Mouse (Mus musculus) stomach, embryonic 16.5 days (tissue): ENCODE measurements around the gene Rimbp2. TPM values are rescaled to one million over a fixed set of nuclear protein-coding genes. Genes with fewer than 3 reads are reported as not detected.

ENCODE experiments used
- ATAC-seq: fragments of 200-750 bp; cut with Nextera tagmentation; 2 replicates; pipeline ENCODE4 v1.8.0; 2017; ENCODE audit warnings: moderate number of reproducible peaks, moderate TSS enrichment; ENCODE audit not compliant: insufficient read depth, low FRiP score
- H3K27ac ChIP-seq: fragments of 300-500 bp; sonication (generic); 2 replicates; pipeline ENCODE4 v1.5.1; 2014; ENCODE audit warnings: low read length
- H3K27me3 ChIP-seq: fragments of 300-500 bp; sonication (generic); 2 replicates; pipeline ENCODE4 v1.6.1; 2014; ENCODE audit warnings: low read length, control low read depth, mixed read lengths; ENCODE audit not compliant: control insufficient read depth, insufficient read depth
- H3K36me3 ChIP-seq: fragments of 300-500 bp; sonication (generic); 2 replicates; pipeline ENCODE4 v1.6.1; 2014; ENCODE audit warnings: low read length; ENCODE audit not compliant: control insufficient read depth, insufficient read depth
- H3K4me1 ChIP-seq: fragments of 300-500 bp; sonication (generic); 2 replicates; pipeline ENCODE4 v1.6.1; 2014; ENCODE audit warnings: low read length, control low read depth, mixed read lengths; ENCODE audit not compliant: control insufficient read depth, insufficient read depth
- H3K4me2 ChIP-seq: fragments of 300-500 bp; sonication (generic); 2 replicates; pipeline ENCODE4 v1.6.1; 2014; ENCODE audit warnings: low read depth, low read length, mixed read lengths
- H3K4me3 ChIP-seq: fragments of 300-500 bp; sonication (generic); replicated peaks from 2 replicates; pipeline ENCODE4 v1.5.1; 2014; ENCODE audit warnings: mild to moderate bottlenecking, low read length
- H3K9ac ChIP-seq: fragments of 300-500 bp; sonication (generic); 2 replicates; pipeline ENCODE4 v1.6.1; 2014; ENCODE audit warnings: low read length
- H3K9me3 ChIP-seq: fragments of 300-500 bp; sonication (generic); replicated peaks from 2 replicates; pipeline ENCODE4 v1.6.1; 2016; ENCODE audit warnings: low read length, control low read depth; ENCODE audit not compliant: control insufficient read depth
- WGBS: fragments of 180-500 bp; shearing (Covaris S2); extraction: QIAGEN DNeasy Blood & Tissue Kit; methylation state at CpG from one replicate; pipeline ENCODE4 v1.1.7; 2014; 5-methylcytosine and 5-hydroxymethylcytosine counted together
- polyA plus RNA-seq: library from polyadenylated mRNA; unstranded; fragments of >200 nt; fragmentation: Nextera tagmentation; extraction: Ambion mirVana; gene quantifications from 2 replicates; pipeline ENCODE4 v1.2.1, GENCODE M21; 2015

Gene Rimbp2
- 0.39 and 0.42 TPM in 2 replicates for polyA plus RNA-seq

DNA sequence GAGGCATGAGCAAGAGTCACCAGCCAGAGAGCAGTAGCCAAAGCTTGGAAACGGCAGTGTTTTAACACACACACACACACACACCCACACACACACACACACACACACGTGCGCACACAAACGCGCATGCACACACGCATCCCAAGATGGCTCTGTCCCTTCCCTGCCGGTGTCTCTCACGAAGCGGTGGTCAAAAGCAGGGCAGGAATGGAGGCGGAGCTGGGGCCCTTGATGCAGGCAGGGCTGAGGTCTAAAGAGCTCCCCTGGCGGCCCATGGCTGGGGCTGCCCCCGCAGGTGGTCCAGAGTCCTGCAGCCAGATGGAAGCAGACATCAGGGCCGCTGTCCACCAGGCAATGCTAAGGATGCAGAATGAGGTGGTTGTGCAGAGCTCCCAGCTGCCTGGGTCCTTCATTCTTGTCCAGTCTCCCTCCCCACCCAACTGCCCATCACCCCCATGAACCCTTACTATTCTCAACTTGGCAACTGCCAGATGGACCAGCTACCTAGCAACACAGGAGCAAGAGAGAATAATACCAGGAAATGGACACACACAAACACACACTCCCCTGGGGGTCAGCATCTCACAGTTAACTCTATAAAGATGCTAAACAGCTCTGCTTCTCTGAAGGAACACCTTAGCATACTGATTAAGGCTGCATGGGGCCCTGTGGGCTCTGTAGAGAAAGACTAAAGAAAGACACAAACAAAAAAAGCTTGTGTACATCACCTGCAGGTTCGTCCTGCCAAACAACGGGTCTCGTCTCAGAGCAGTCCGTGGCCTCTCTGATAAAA, at the start of gene Rimbp2:
Gene Rimbp2 (minus strand): TSS at position 209 of the 793 bp plus-strand sequence.
- H3K4me3 ChIP-seq = peak within 1 kb of the TSS; percentile 26
- H3K27me3 ChIP-seq = peaks cover 2% of the 10 kb centered on the region; the same call in 1 of the 2 replicates
- no peaks in the 10 kb centered on the region for H3K36me3 ChIP-seq
- no peak within 1 kb of the TSS for H3K27ac ChIP-seq
- 13% methylated on average over 17 of the region's 17 CpGs for WGBS
- no peaks in the 10 kb centered on the region for H3K9me3 ChIP-seq
- 0 out of 2 replicates have a peak within 1 kb of the TSS, but pooled peaks have one; percentile 7 for H3K9ac ChIP-seq
- ATAC-seq = peak; percentile 60; the same call in 1 of the 2 replicates
- peak within 1 kb of the TSS; percentile 50 for H3K4me2 ChIP-seq
- no peaks in the 10 kb centered on the region for H3K4me1 ChIP-seq

DNA sequence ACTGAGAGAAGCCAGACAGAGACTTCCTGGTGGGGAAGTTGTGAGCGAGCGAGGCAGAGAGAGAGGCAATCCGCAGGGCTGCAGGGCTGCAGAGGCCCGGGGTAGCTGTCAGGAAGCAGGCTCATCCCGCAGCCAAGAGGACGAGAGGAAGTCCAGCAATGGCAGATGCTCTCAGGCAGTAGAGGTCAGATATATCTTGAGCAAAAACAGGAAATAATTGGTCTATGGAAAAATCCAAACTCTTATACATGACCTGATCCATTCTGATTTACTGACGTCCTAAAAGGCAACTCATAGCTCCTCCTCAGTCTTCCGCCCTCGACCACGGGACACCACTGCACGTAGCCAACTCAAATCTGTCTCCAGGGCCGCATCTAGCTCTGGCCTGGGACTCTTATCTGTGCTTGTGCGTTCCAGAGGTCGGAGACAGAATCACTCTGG, 49.3 kb upstream of the Rimbp2 start:
- Histone ChIP-seq H3K4me2 (no peak overlapping the region), H3K36me3 (no peaks in the 10 kb centered on the region), H3K9ac (peak overlapping the region; percentile 40; the same call in 1 of the 2 replicates), H3K9me3 (no peaks in the 10 kb centered on the region), H3K27me3 (no peaks in the 10 kb centered on the region), H3K4me1 (peaks cover 45% of the 10 kb centered on the region), H3K4me3 (no peak overlapping the region), H3K27ac (peak overlapping the region; percentile 67)
- peak; percentile 46; the same call in 1 of the 2 replicates for ATAC-seq
- WGBS = 49% methylated on average over 14 of the region's 14 CpGs

DNA sequence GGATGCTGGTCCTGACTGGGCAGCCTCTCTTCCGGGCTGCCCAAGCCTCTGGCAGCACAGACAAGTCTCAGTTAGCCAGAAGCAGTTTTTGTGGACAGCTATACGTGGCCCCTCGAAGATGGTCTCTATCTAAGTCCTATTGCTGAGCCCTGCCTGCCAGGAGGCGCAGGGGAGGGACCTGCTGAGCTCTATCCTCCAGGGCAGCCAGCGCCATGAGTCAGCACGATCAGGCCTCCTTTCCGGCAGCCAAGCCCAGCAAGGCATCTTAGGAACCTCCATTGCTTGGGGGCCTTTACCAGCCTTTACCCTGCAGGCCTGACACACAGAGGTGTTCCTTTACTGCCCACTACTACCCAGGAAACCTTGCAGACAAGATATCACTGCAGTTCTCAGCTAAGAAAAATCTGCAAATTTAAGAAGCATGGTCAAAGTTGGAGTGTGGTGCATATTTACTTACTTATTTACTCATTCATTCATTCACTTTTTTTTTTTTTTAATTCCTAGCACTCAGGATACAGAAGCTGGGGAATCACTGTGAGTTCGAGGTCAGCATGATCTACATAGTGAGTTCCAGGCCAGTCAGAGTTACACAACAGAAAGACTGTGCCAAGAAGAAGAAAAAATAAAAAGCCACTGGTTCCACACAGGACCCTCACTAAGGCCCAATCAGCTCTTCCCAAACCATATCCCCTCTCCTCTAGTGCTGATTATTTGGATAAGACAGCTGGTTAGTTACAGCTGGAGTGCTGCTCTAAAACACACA, 47.6 kb upstream of the Rimbp2 start:
- 50% methylated on average over 8 of the region's 8 CpGs for WGBS
- Histone ChIP-seq H3K27me3 (no peaks in the 10 kb centered on the region), H3K4me1 (peaks cover 31% of the 10 kb centered on the region), H3K4me3 (no peak overlapping the region), H3K27ac (peak overlapping the region; percentile 14; the same call in 1 of the 2 replicates), H3K9ac (0 out of 2 replicates have a peak overlapping the region, but pooled peaks have one; percentile 3), H3K9me3 (no peaks in the 10 kb centered on the region), H3K4me2 (no peak overlapping the region), H3K36me3 (no peaks in the 10 kb centered on the region)
- no peak for ATAC-seq

DNA sequence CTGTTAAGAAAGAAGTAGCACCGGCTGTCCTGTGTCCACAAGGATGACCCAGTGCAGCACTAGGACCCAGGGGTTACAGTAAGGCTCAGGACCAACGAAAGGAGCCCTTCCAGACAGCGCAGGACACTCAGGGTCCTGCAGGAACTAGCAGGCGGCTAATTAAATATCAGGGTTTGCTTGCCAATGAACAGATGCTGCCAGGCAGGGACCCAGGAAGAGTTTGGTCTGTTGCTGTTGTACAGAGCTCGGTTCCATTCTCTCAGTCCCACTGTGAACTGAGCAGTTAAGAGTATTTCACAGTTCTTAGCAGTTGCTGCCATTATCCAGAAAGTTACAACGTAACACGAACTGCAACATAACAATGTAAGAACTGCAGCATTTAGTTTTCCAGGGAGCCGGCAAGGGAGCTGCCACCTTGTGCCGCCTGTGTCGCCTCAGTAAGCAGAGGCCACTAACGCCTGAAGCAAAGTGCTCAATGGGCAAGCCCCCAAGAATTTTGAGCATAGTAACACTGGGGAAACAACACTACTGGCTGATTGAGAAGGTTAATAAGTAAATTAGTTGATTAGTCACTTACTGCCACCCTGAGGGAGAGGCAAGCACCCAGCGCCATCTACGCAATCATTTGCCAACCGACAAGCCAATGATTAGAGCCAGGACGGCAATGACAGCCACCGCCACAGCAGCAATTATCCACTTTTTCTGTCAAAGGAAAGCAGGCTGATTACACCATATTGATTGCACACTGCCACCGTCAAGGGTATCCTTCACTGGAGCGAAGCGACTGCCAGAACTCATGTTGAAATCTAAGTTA, 34.1 kb upstream of the Rimbp2 start:
- Histone ChIP-seq H3K4me1 (no peaks in the 10 kb centered on the region), H3K4me3 (no peak overlapping the region), H3K27me3 (no peaks in the 10 kb centered on the region), H3K4me2 (no peak overlapping the region), H3K9ac (no peak overlapping the region), H3K9me3 (no peaks in the 10 kb centered on the region), H3K27ac (no peak overlapping the region), H3K36me3 (peaks cover 24% of the 10 kb centered on the region; the same call in 1 of the 2 replicates)
- 81% methylated on average over 19 of the region's 19 CpGs for WGBS
- no peak for ATAC-seq

DNA sequence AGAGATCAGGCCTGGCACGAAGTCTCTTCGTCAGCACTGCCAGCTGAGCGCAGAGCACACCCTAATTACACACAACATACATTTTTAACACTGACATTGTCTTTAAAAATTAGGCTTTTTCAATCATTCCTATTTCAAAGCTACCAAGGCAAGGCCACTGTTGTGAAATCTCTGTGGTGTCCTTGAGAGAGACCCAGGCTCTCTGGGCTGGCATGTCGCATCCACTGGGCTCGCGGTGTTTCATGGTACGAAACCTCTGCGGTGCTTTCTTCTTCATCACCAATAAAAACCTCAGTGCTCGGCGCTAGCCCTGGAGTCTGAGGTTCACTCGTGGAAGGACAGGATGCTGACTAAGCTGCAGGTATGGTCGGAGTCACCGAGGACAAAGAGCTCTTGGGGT, 32.7 kb upstream of the Rimbp2 start:
- WGBS = 90% methylated on average over 13 of the region's 13 CpGs
- Histone ChIP-seq H3K4me2 (no peak overlapping the region), H3K4me1 (no peaks in the 10 kb centered on the region), H3K27ac (no peak overlapping the region), H3K4me3 (no peak overlapping the region), H3K27me3 (no peaks in the 10 kb centered on the region), H3K9me3 (no peaks in the 10 kb centered on the region), H3K36me3 (peaks cover 18% of the 10 kb centered on the region; the same call in 1 of the 2 replicates), H3K9ac (no peak overlapping the region)
- ATAC-seq = no peak

DNA sequence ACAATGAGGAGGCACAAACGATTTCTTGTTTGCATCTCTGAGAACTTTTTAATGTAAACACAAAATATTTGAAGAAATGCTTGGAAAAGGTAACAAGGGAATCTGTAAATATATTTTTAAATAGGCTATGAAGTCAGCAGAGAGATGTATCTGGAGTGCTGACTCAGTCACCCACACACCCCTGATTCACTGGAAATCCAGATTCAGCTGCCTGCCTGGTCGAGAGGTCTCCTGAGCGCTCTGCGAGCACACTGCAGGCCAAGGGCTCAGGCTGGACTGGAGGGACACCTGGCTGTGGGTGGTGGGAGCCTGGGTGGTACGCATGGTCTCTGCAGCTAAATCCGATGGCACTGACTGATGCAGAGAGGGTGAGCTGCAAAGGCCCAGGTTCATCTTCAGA, 31.2 kb upstream of the Rimbp2 start:
- no peak overlapping the region for H3K4me3 ChIP-seq
- peaks cover 14% of the 10 kb centered on the region; the same call in 1 of the 2 replicates for H3K36me3 ChIP-seq
- no peak for ATAC-seq
- no peaks in the 10 kb centered on the region for H3K27me3 ChIP-seq
- H3K27ac ChIP-seq = no peak overlapping the region
- WGBS = 86% methylated on average over 6 of the region's 6 CpGs
- H3K4me2 ChIP-seq = no peak overlapping the region
- H3K4me1 ChIP-seq = no peaks in the 10 kb centered on the region
- no peaks in the 10 kb centered on the region for H3K9me3 ChIP-seq
- H3K9ac ChIP-seq = no peak overlapping the region

DNA sequence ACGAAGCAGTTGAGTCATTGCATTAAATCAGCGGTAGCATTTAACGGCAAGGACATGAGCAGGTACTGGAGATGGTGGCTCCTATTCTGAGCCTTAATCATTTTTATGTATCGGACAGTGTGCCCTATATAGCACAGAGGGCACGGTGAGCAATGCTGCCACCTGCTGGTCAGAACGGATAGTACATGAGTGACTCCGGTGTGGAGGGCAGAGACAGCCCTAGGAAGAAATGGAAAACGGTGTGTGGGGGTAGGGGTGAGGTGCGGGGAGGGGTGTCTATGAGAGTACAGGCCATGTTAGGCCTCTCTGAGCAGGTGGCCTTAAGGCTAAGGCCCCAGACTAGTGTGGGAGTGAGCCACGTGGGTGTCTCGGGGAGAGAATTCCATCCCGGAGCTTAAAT, 28.3 kb upstream of the Rimbp2 start:
- WGBS = 23% methylated on average over 12 of the region's 12 CpGs

DNA sequence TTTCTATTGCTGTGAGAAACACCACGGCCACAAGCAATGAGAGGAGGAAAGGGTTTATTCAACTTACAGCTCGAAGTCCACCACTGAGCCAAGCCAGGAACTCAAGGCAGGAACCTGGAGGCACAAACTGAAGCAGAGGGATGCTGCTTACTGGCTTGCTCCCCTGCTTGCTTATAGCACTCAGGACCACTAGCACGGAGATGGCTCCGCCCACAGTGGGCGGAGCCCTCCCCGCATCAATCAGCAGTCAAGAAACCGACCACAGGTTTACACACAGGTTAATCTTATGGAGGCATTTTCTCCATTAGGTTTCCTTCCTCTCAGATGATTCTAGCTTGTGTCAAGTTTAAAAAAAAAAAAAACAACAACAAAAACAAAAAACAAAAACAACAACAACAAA, 27.6 kb upstream of the Rimbp2 start:
- H3K27me3 ChIP-seq = no peaks in the 10 kb centered on the region
- no peak overlapping the region for H3K27ac ChIP-seq
- H3K4me2 ChIP-seq = no peak overlapping the region
- no peaks in the 10 kb centered on the region for H3K9me3 ChIP-seq
- no peak for ATAC-seq
- 64% methylated on average over 7 of the region's 7 CpGs for WGBS
- H3K36me3 ChIP-seq = peaks cover 11% of the 10 kb centered on the region; the same call in 1 of the 2 replicates
- no peak overlapping the region for H3K9ac ChIP-seq
- H3K4me3 ChIP-seq = no peak overlapping the region
- no peaks in the 10 kb centered on the region for H3K4me1 ChIP-seq

More for the DNA sequence above, 28.3 kb upstream of the Rimbp2 start:
- Histone ChIP-seq H3K9ac (no peak overlapping the region), H3K4me3 (no peak overlapping the region), H3K36me3 (peaks cover 14% of the 10 kb centered on the region; the same call in 1 of the 2 replicates), H3K4me2 (no peak overlapping the region), H3K27me3 (no peaks in the 10 kb centered on the region), H3K9me3 (no peaks in the 10 kb centered on the region), H3K27ac (no peak overlapping the region), H3K4me1 (no peaks in the 10 kb centered on the region)
- ATAC-seq = peak; percentile 37; the same call in 1 of the 2 replicates
